Mouse (Mus musculus): Measurements from ENCODE around the gene Rnaset2a. TPM values are rescaled to one million over a fixed set of nuclear protein-coding genes. Genes with fewer than 3 reads are reported as not detected.
"Not testable (repeated sequence)": the region's sequence is repeated elsewhere in the genome, so short reads cannot be mapped to it uniquely, and the experiment has no call there.

Gene Rnaset2a
- 19.5 and 23.3 TPM in 2 replicates for polyA plus RNA-seq (2012; ENCODE audit: insufficient read depth, insufficient read length, missing spikeins)

GRCm38 (mm10) chr17:8147439-8148316, at the start of gene Rnaset2a, which contains the start of gene Gm49673:
Rnaset2a (minus strand) TSS chr17:8148097.
Gm49673 (minus strand) TSS chr17:8147788.
- Histone ChIP-seq H3K27ac (ENCODE audit: insufficient read depth, low read depth, low read length) (peak within 1 kb of the TSS; percentile 31; the same call in 1 of the 2 replicates), H3K4me3 (ENCODE audit: insufficient read depth, low read length) (peak within 1 kb of the TSS; percentile 73)
- not testable (repeated sequence) for H3K4me1 ChIP-seq (ENCODE audit: control insufficient read depth, insufficient read depth, low read length)

- H3K4me3 ChIP-seq (ENCODE audit: insufficient read depth, low read length): no peak overlapping the region
- no peak overlapping the region for H3K27ac ChIP-seq (ENCODE audit: insufficient read depth, low read depth, low read length)
- TF ChIP-seq POLR2A (IDR thresholded peaks at IDR 0.05; ENCODE audit: borderline replicate concordance, low read depth, low read length): no peak
- TF ChIP-seq CTCF (IDR thresholded peaks at IDR 0.05; ENCODE audit: low read depth, low read length): no peak
- peaks cover 45% of the 10 kb centered on the region for H3K4me1 ChIP-seq (ENCODE audit: control insufficient read depth, insufficient read depth, low read length)
These were observed 49.8 kb upstream of the Rnaset2a start for GRCm38 (mm10) chr17:8197652-8198051.

DNA sequence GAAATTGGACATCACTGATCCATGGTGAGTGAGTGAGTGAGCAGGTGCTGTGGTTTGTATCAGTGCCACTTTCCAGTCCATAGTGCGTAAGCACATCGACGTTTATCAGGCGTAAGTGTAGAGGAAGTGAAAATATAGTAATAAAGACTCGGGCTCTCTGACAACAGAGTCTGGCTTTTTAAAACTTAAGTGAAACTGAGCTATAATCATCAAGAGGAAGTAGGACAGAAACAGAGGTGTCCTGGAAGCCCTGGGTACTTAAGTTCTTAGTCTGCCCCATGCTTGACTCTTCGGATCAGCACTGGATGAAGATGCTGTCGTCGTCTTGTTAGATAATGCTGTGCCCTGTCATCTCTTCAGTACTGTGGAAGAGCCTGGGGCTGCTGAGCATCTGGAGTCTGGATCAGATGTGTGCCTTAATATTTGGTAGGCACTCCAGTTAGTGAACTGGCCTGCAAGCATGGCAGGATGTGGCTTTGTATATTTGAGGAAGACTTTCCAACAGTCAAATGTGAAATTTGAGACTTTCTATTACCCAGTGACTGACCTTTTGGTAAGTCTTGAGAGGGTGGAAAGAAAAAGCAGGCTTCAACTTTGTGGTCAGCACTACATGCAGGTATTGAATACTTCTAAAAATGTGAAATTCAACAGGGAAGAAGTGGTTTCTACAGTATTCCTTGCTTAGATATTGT, 47.9 kb upstream of the Rnaset2a start:
- no peak for TF ChIP-seq CTCF (IDR thresholded peaks at IDR 0.05; ENCODE audit: low read depth, low read length)
- TF ChIP-seq POLR2A (IDR thresholded peaks at IDR 0.05; ENCODE audit: borderline replicate concordance, low read depth, low read length): no peak
- Histone ChIP-seq H3K4me1 (ENCODE audit: control insufficient read depth, insufficient read depth, low read length) (peaks cover 45% of the 10 kb centered on the region), H3K27ac (ENCODE audit: insufficient read depth, low read depth, low read length) (peak overlapping the region; percentile 77), H3K4me3 (ENCODE audit: insufficient read depth, low read length) (no peak overlapping the region)

GRCm38 (mm10) chr17:8193678-8194077, 45.8 kb upstream of the Rnaset2a start:
- TF ChIP-seq POLR2A (IDR thresholded peaks at IDR 0.05; ENCODE audit: borderline replicate concordance, low read depth, low read length) (no peak), CTCF (IDR thresholded peaks at IDR 0.05; ENCODE audit: low read depth, low read length) (no peak)
- Histone ChIP-seq H3K4me1 (ENCODE audit: control insufficient read depth, insufficient read depth, low read length) (peaks cover 31% of the 10 kb centered on the region), H3K4me3 (ENCODE audit: insufficient read depth, low read length) (no peak overlapping the region), H3K27ac (ENCODE audit: insufficient read depth, low read depth, low read length) (no peak overlapping the region)

DNA sequence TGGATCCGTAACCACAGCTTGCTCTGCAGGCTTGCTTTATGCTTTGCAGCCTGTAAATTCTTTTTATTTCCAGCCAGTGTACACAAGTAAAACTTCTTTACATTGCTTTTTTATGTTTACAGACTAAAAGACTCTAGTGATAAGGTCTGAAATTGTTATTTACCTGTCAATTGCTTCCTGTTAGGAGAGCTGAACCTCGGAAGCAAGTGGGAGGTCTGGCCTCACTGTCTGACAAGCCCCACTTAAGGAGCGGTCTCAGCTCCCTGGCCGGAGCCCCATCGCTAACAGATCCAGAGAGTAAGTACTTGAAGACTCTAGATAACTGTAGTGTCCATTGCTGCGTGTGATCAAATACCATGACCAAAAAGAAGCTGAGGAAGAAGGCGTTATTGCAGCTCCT, 36.3 kb upstream of the Rnaset2a start:
- H3K4me1 ChIP-seq (ENCODE audit: control insufficient read depth, insufficient read depth, low read length): no peaks in the 10 kb centered on the region
- no peak overlapping the region for H3K27ac ChIP-seq (ENCODE audit: insufficient read depth, low read depth, low read length)
- TF ChIP-seq CTCF (IDR thresholded peaks at IDR 0.05; ENCODE audit: low read depth, low read length): no peak
- no peak for TF ChIP-seq POLR2A (IDR thresholded peaks at IDR 0.05; ENCODE audit: borderline replicate concordance, low read depth, low read length)
- H3K4me3 ChIP-seq (ENCODE audit: insufficient read depth, low read length): no peak overlapping the region

GRCm38 (mm10) chr17:8183815-8184214, 35.9 kb upstream of the Rnaset2a start:
- no peak overlapping the region for H3K4me3 ChIP-seq (ENCODE audit: insufficient read depth, low read length)
- no peaks in the 10 kb centered on the region for H3K4me1 ChIP-seq (ENCODE audit: control insufficient read depth, insufficient read depth, low read length)
- no peak overlapping the region for H3K27ac ChIP-seq (ENCODE audit: insufficient read depth, low read depth, low read length)
- TF ChIP-seq CTCF (IDR thresholded peaks at IDR 0.05; ENCODE audit: low read depth, low read length) (no peak), POLR2A (IDR thresholded peaks at IDR 0.05; ENCODE audit: borderline replicate concordance, low read depth, low read length) (no peak)

DNA sequence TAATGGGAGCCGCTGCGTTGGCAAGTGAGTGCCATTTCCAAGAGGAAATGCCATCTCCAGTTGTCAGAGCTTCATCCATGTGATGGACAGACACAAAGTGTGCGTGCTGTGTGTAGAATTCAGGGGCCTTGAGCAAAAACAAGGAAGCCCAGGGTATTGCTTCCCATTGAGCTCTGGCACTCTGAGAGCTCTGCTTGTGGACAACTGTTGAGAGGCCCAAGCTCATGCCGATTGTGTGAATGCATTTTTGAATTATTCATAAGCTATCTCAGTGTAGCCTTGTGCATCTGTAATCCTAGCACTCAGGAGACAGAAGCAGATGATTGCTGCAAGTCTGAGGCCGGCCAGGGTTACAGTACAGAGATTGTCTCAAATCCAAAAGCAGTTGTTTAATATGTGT, 29.2 kb upstream of the Rnaset2a start:
- Histone ChIP-seq H3K4me3 (ENCODE audit: insufficient read depth, low read length) (no peak overlapping the region), H3K4me1 (ENCODE audit: control insufficient read depth, insufficient read depth, low read length) (no peaks in the 10 kb centered on the region), H3K27ac (ENCODE audit: insufficient read depth, low read depth, low read length) (no peak overlapping the region)
- no peak for TF ChIP-seq CTCF (IDR thresholded peaks at IDR 0.05; ENCODE audit: low read depth, low read length)
- TF ChIP-seq POLR2A (IDR thresholded peaks at IDR 0.05; ENCODE audit: borderline replicate concordance, low read depth, low read length): no peak

- Histone ChIP-seq H3K4me1 (ENCODE audit: control insufficient read depth, insufficient read depth, low read length) (peaks cover 10% of the 10 kb centered on the region), H3K4me3 (ENCODE audit: insufficient read depth, low read length) (no peak overlapping the region), H3K27ac (ENCODE audit: insufficient read depth, low read depth, low read length) (no peak overlapping the region)
- no peak for TF ChIP-seq POLR2A (IDR thresholded peaks at IDR 0.05; ENCODE audit: borderline replicate concordance, low read depth, low read length)
These were observed 23.2 kb upstream of the Rnaset2a start for GRCm38 (mm10) chr17:8171081-8171480.

DNA sequence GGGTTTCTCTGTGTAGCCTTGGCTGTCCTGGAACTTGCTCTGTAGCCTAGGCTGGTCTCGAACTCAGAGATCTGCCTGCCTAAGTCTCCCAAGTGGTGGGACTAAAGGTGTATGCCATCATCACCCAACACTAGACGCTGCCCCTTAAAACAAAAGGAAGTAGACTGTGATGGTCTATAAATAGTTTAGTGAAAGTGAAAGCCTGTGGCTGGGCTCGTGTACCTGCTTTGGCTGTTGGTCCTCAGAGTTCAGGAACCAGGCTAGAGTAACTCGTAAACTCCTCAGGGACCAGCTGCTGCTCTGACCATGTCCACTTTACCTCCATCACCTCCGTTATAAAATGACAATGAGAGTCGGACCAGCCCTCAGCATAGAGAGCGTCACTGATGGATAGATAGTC, 22.4 kb upstream of the Rnaset2a start:
- TF ChIP-seq CTCF (IDR thresholded peaks at IDR 0.05; ENCODE audit: low read depth, low read length): no peak
- no peak for TF ChIP-seq POLR2A (IDR thresholded peaks at IDR 0.05; ENCODE audit: borderline replicate concordance, low read depth, low read length)
- H3K4me1 ChIP-seq (ENCODE audit: control insufficient read depth, insufficient read depth, low read length): peaks cover 10% of the 10 kb centered on the region
- no peak overlapping the region for H3K27ac ChIP-seq (ENCODE audit: insufficient read depth, low read depth, low read length)
- no peak overlapping the region for H3K4me3 ChIP-seq (ENCODE audit: insufficient read depth, low read length)

DNA sequence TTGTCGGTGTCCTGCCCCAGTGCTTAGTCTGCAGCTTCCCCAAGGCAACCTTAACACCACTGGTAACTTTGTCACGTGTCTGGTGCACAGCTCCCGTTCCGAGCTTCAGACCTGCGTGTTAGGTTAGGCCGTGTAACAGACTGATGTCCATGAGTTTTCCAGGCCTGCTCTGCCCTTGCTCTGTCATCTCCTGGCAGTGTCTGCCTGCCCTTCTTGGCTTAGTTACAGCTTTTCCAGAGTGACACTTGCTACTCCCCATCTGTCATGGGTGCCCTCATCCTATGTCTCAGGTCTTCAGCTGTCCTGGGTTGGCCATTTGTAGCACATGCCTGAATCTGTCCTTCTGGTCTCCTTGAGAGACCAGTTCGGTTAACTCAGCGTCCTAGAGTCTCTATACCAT, 19.5 kb upstream of the Rnaset2a start:
- not testable (repeated sequence) for H3K27ac ChIP-seq (ENCODE audit: insufficient read depth, low read depth, low read length); H3K4me3 ChIP-seq (ENCODE audit: insufficient read depth, low read length)
- H3K4me1 ChIP-seq (ENCODE audit: control insufficient read depth, insufficient read depth, low read length): peaks cover 13% of the 10 kb centered on the region

GRCm38 (mm10) chr17:8166454-8166853, 18.6 kb upstream of the Rnaset2a start:
- peak overlapping the region; percentile 65; the same call in 1 of the 2 replicates for H3K4me3 ChIP-seq (ENCODE audit: insufficient read depth, low read length)
- H3K27ac ChIP-seq (ENCODE audit: insufficient read depth, low read depth, low read length): not testable (repeated sequence)
- peaks cover 13% of the 10 kb centered on the region for H3K4me1 ChIP-seq (ENCODE audit: control insufficient read depth, insufficient read depth, low read length)

GRCm38 (mm10) chr17:8165977-8166376, 18.1 kb upstream of the Rnaset2a start:
- H3K27ac ChIP-seq (ENCODE audit: insufficient read depth, low read depth, low read length): peak overlapping the region; percentile 64; the same call in 1 of the 2 replicates
- peak overlapping the region; percentile 65 for H3K4me3 ChIP-seq (ENCODE audit: insufficient read depth, low read length)
- peaks cover 11% of the 10 kb centered on the region for H3K4me1 ChIP-seq (ENCODE audit: control insufficient read depth, insufficient read depth, low read length)

GRCm38 (mm10) chr17:8165608-8165945, 17.7 kb upstream of the Rnaset2a start:
- Histone ChIP-seq H3K4me3 (ENCODE audit: insufficient read depth, low read length) (peak overlapping the region; percentile 65), H3K27ac (ENCODE audit: insufficient read depth, low read depth, low read length) (peak overlapping the region; percentile 64)
- H3K4me1 ChIP-seq (ENCODE audit: control insufficient read depth, insufficient read depth, low read length): not testable (repeated sequence)
